Mouse (Mus musculus): ENCODE data around the gene Lactbl1. TPM values are rescaled to one million over a fixed set of nuclear protein-coding genes. Genes with fewer than 3 reads are reported as not detected.

Gene Lactbl1
- polyA plus RNA-seq, 1 experiment from 2014 or later: not detected

- peaks cover 25% of the 10 kb centered on the region; the same call in 1 of the 2 replicates for H3K36me3 ChIP-seq
- WGBS: 66% methylated on average over 3 of the region's 3 CpGs
- no peak overlapping the region for H3K4me3 ChIP-seq (replicated peaks)
Measured at GRCm38 (mm10) chr4:136657914-136658313, 35.5 kb downstream of the Lactbl1 start.

GRCm38 (mm10) chr4:136665068-136665467, 42.6 kb downstream of the Lactbl1 start:
- Histone ChIP-seq H3K4me2 (replicated peaks) (no peak overlapping the region), H3K4me3 (replicated peaks) (no peak overlapping the region), H3K27ac (no peak overlapping the region), H3K27me3 (replicated peaks) (no peaks in the 10 kb centered on the region), H3K36me3 (peaks cover 9% of the 10 kb centered on the region; the same call in 1 of the 2 replicates), H3K9me3 (no peaks in the 10 kb centered on the region), H3K9ac (no peak overlapping the region), H3K4me1 (replicated peaks) (no peaks in the 10 kb centered on the region)
- no peak for ATAC-seq
- 83% methylated on average over 9 of the region's 9 CpGs for WGBS

More at GRCm38 (mm10) chr4:136657914-136658313, 35.5 kb downstream of the Lactbl1 start:
- H3K27ac ChIP-seq: no peak overlapping the region
- no peaks in the 10 kb centered on the region for H3K27me3 ChIP-seq (replicated peaks)
- no peak for ATAC-seq
- no peak overlapping the region for H3K4me2 ChIP-seq (replicated peaks)
- no peak overlapping the region for H3K9ac ChIP-seq
- no peaks in the 10 kb centered on the region for H3K4me1 ChIP-seq (replicated peaks)
- H3K9me3 ChIP-seq: no peaks in the 10 kb centered on the region

- H3K9me3 ChIP-seq: no peaks in the 10 kb centered on the region
- no peak overlapping the region for H3K4me3 ChIP-seq (replicated peaks)
- 0 out of 2 replicates have a peak, but pooled peaks cover 4% of the 10 kb centered on the region for H3K36me3 ChIP-seq
- no peaks in the 10 kb centered on the region for H3K4me1 ChIP-seq (replicated peaks)
- 65% methylated on average over 4 of the region's 4 CpGs for WGBS
- H3K4me2 ChIP-seq (replicated peaks): no peak overlapping the region
- no peak overlapping the region for H3K27ac ChIP-seq
- ATAC-seq: no peak
- H3K27me3 ChIP-seq (replicated peaks): no peaks in the 10 kb centered on the region
- no peak overlapping the region for H3K9ac ChIP-seq
Measured at GRCm38 (mm10) chr4:136666002-136666401, 43.6 kb downstream of the Lactbl1 start.

GRCm38 (mm10) chr4:136667757-136668156, 45.3 kb downstream of the Lactbl1 start:
- Histone ChIP-seq H3K27me3 (replicated peaks) (no peaks in the 10 kb centered on the region), H3K36me3 (peaks cover 9% of the 10 kb centered on the region; the same call in 1 of the 2 replicates), H3K9ac (no peak overlapping the region), H3K4me2 (replicated peaks) (no peak overlapping the region), H3K27ac (no peak overlapping the region), H3K4me1 (replicated peaks) (no peaks in the 10 kb centered on the region), H3K4me3 (replicated peaks) (no peak overlapping the region), H3K9me3 (no peaks in the 10 kb centered on the region)
- no peak for ATAC-seq
- WGBS: 61% methylated on average over 10 of the region's 10 CpGs

GRCm38 (mm10) chr4:136672335-136673090, 50.1 kb downstream of the Lactbl1 start:
- no peaks in the 10 kb centered on the region for H3K9me3 ChIP-seq
- peaks cover 9% of the 10 kb centered on the region; the same call in 1 of the 2 replicates for H3K36me3 ChIP-seq
- 91% methylated on average over 19 of the region's 19 CpGs for WGBS
- H3K4me2 ChIP-seq (replicated peaks): no peak overlapping the region
- no peaks in the 10 kb centered on the region for H3K27me3 ChIP-seq (replicated peaks)
- no peak overlapping the region for H3K9ac ChIP-seq
- no peaks in the 10 kb centered on the region for H3K4me1 ChIP-seq (replicated peaks)
- no peak for ATAC-seq
- no peak overlapping the region for H3K4me3 ChIP-seq (replicated peaks)
- no peak overlapping the region for H3K27ac ChIP-seq

GRCm38 (mm10) chr4:136675439-136675838, 53.0 kb downstream of the Lactbl1 start:
- ATAC-seq: peak; percentile 52
- 86% methylated on average over 9 of the region's 9 CpGs for WGBS
- Histone ChIP-seq H3K4me1 (replicated peaks) (no peaks in the 10 kb centered on the region), H3K4me3 (replicated peaks) (no peak overlapping the region), H3K9ac (no peak overlapping the region), H3K27me3 (replicated peaks) (no peaks in the 10 kb centered on the region), H3K27ac (no peak overlapping the region), H3K36me3 (peaks cover 9% of the 10 kb centered on the region; the same call in 1 of the 2 replicates), H3K9me3 (no peaks in the 10 kb centered on the region), H3K4me2 (replicated peaks) (no peak overlapping the region)

GRCm38 (mm10) chr4:136678480-136678879, 56.1 kb downstream of the Lactbl1 start:
- Histone ChIP-seq H3K4me2 (replicated peaks) (no peak overlapping the region), H3K9ac (no peak overlapping the region), H3K27me3 (replicated peaks) (no peaks in the 10 kb centered on the region), H3K4me1 (replicated peaks) (no peaks in the 10 kb centered on the region), H3K9me3 (no peaks in the 10 kb centered on the region), H3K4me3 (replicated peaks) (no peak overlapping the region), H3K27ac (no peak overlapping the region), H3K36me3 (0 out of 2 replicates have a peak, but pooled peaks cover under 1% of the 10 kb centered on the region)
- peak; percentile 44 for ATAC-seq
- WGBS: 0% methylated on average over 3 of the region's 3 CpGs

GRCm38 (mm10) chr4:136679221-136679620, 56.8 kb downstream of the Lactbl1 start:
- Histone ChIP-seq H3K4me3 (replicated peaks) (no peak overlapping the region), H3K27me3 (replicated peaks) (no peaks in the 10 kb centered on the region), H3K9ac (no peak overlapping the region), H3K4me2 (replicated peaks) (no peak overlapping the region), H3K4me1 (replicated peaks) (no peaks in the 10 kb centered on the region), H3K9me3 (no peaks in the 10 kb centered on the region), H3K36me3 (0 out of 2 replicates have a peak, but pooled peaks cover 4% of the 10 kb centered on the region), H3K27ac (no peak overlapping the region)
- ATAC-seq: no peak
- WGBS: 56% methylated on average over 8 of the region's 8 CpGs

- Histone ChIP-seq H3K27me3 (replicated peaks) (no peaks in the 10 kb centered on the region), H3K4me2 (replicated peaks) (no peak overlapping the region), H3K27ac (no peak overlapping the region), H3K36me3 (0 out of 2 replicates have a peak, but pooled peaks cover 4% of the 10 kb centered on the region), H3K4me3 (replicated peaks) (no peak overlapping the region), H3K9ac (no peak overlapping the region), H3K9me3 (no peaks in the 10 kb centered on the region), H3K4me1 (replicated peaks) (peaks cover 5% of the 10 kb centered on the region; the same call in 1 of the 2 replicates)
- WGBS: 80% methylated on average over 14 of the region's 14 CpGs
- ATAC-seq: no peak
Measured at GRCm38 (mm10) chr4:136680641-136681040, 58.2 kb downstream of the Lactbl1 start.

- no peak overlapping the region for H3K4me2 ChIP-seq (replicated peaks)
Measured at GRCm38 (mm10) chr4:136684485-136684884, 62.1 kb downstream of the Lactbl1 start.

GRCm38 (mm10) chr4:136685431-136685869, 63.0 kb downstream of the Lactbl1 start:
- no peaks in the 10 kb centered on the region for H3K9me3 ChIP-seq
- WGBS: 48% methylated on average over 10 of the region's 10 CpGs
- H3K36me3 ChIP-seq: 0 out of 2 replicates have a peak, but pooled peaks cover 4% of the 10 kb centered on the region
- H3K27me3 ChIP-seq (replicated peaks): no peaks in the 10 kb centered on the region
- H3K4me3 ChIP-seq (replicated peaks): no peak overlapping the region
- H3K4me2 ChIP-seq (replicated peaks): no peak overlapping the region
- H3K27ac ChIP-seq: no peak overlapping the region
- H3K9ac ChIP-seq: no peak overlapping the region
- no peak for ATAC-seq
- peaks cover 10% of the 10 kb centered on the region; the same call in 1 of the 2 replicates for H3K4me1 ChIP-seq (replicated peaks)

More at GRCm38 (mm10) chr4:136684485-136684884, 62.1 kb downstream of the Lactbl1 start:
- Histone ChIP-seq H3K36me3 (0 out of 2 replicates have a peak, but pooled peaks cover 4% of the 10 kb centered on the region), H3K4me3 (replicated peaks) (no peak overlapping the region), H3K27me3 (replicated peaks) (no peaks in the 10 kb centered on the region), H3K9me3 (no peaks in the 10 kb centered on the region), H3K9ac (no peak overlapping the region), H3K4me1 (replicated peaks) (peaks cover 10% of the 10 kb centered on the region; the same call in 1 of the 2 replicates), H3K27ac (no peak overlapping the region)
- no peak for ATAC-seq
- WGBS: 73% methylated on average over 6 of the region's 6 CpGs

GRCm38 (mm10) chr4:136688113-136688512, 65.7 kb downstream of the Lactbl1 start:
- no peaks in the 10 kb centered on the region for H3K27me3 ChIP-seq (replicated peaks)
- H3K4me1 ChIP-seq (replicated peaks): peaks cover 10% of the 10 kb centered on the region; the same call in 1 of the 2 replicates
- H3K27ac ChIP-seq: no peak overlapping the region
- H3K9ac ChIP-seq: no peak overlapping the region
- WGBS: 64% methylated on average over 4 of the region's 4 CpGs
- ATAC-seq: no peak
- H3K9me3 ChIP-seq: no peaks in the 10 kb centered on the region
- H3K4me2 ChIP-seq (replicated peaks): no peak overlapping the region
- H3K36me3 ChIP-seq: peaks cover 16% of the 10 kb centered on the region; the same call in 1 of the 2 replicates
- H3K4me3 ChIP-seq (replicated peaks): no peak overlapping the region

Data from intestine, embryonic 15.5 days (tissue).